Mouse (Mus musculus) erythroid progenitor cell, adult 5-6 weeks (primary cell): ENCODE data around the gene Lrrc61. TPM values are rescaled to one million over a fixed set of nuclear protein-coding genes. Genes with fewer than 3 reads are reported as not detected.

ENCODE experiments used
- total RNA-seq, 2 experiments: library from RNA; stranded (forward) in 1 of 2; stranded (reverse) in 1 of 2; fragments of 150-400 nt in 1 of 2; fragments of 186-747, 209-891 nt in 1 of 2; gene quantifications; 2 replicates each; pipeline versions ENCODE4 v1.2.3 to v1.2.4; 2015 to 2017; ENCODE audit warnings: low replicate concordance in 2 of 2

The Lrrc61 gene
- total RNA-seq, 2 experiments from 2014 or later, result 1.1 to 2.1 TPM

Other genes with a start within 250 kb of the Lrrc61 start
- gene Krba1, start 159.2 kb upstream of the Lrrc61 start, total RNA-seq (2015; ENCODE audit: low replicate concordance), result 1.3 TPM in 1 of 2 replicates, not detected in the other
- gene Krba1, start 159.2 kb upstream of the Lrrc61 start, total RNA-seq (2017; ENCODE audit: low replicate concordance), result 1.7 and 2.2 TPM in 2 replicates
- gene Zfp467, start 109.0 kb upstream of the Lrrc61 start, total RNA-seq (2015; ENCODE audit: low replicate concordance), result 1.3 TPM in 1 of 2 replicates, not detected in the other
- 5.0 TPM in 1 of 2 replicates, not detected in the other for gene Zfp467, start 109.0 kb upstream of the Lrrc61 start, total RNA-seq (2017; ENCODE audit: low replicate concordance)
- not detected in 2 replicates for gene Sspo, start 106.6 kb upstream of the Lrrc61 start, total RNA-seq (2015; ENCODE audit: low replicate concordance)
- gene Sspo, start 106.6 kb upstream of the Lrrc61 start, total RNA-seq (2017; ENCODE audit: low replicate concordance), result not detected in 2 replicates
- gene Atp6v0e2, start 17.2 kb upstream of the Lrrc61 start, total RNA-seq (2015; ENCODE audit: low replicate concordance), result not detected in 2 replicates
- gene Atp6v0e2, start 17.2 kb upstream of the Lrrc61 start, total RNA-seq (2017; ENCODE audit: low replicate concordance), result not detected in 2 replicates
- gene Rarres2, start 18.0 kb downstream of the Lrrc61 start, total RNA-seq (2015; ENCODE audit: low replicate concordance), result not detected in 2 replicates
- gene Rarres2, start 18.0 kb downstream of the Lrrc61 start, total RNA-seq (2017; ENCODE audit: low replicate concordance), result 3.6 TPM in 1 of 2 replicates, not detected in the other
- gene Gm45021, start 34.8 kb downstream of the Lrrc61 start, total RNA-seq (2015; ENCODE audit: low replicate concordance), result not detected in 2 replicates
- gene Gm45021, start 34.8 kb downstream of the Lrrc61 start, total RNA-seq (2017; ENCODE audit: low replicate concordance), result not detected in 2 replicates
- not detected in 2 replicates for gene Repin1, start 39.1 kb downstream of the Lrrc61 start, total RNA-seq (2015; ENCODE audit: low replicate concordance)
- gene Repin1, start 39.1 kb downstream of the Lrrc61 start, total RNA-seq (2017; ENCODE audit: low replicate concordance), result 0.77 and 1.7 TPM in 2 replicates
- gene Gm44965, start 39.1 kb downstream of the Lrrc61 start, total RNA-seq (2015; ENCODE audit: low replicate concordance), result not detected in 2 replicates
- not detected in 2 replicates for gene Gm44965, start 39.1 kb downstream of the Lrrc61 start, total RNA-seq (2017; ENCODE audit: low replicate concordance)
- gene Zfp775, start 47.3 kb downstream of the Lrrc61 start, total RNA-seq (2015; ENCODE audit: low replicate concordance), result not detected in 2 replicates
- 0.15 TPM in 1 of 2 replicates, not detected in the other for gene Zfp775, start 47.3 kb downstream of the Lrrc61 start, total RNA-seq (2017; ENCODE audit: low replicate concordance)
- gene AI854703, start 72.0 kb downstream of the Lrrc61 start, total RNA-seq (2015; ENCODE audit: low replicate concordance), result not detected in 2 replicates
- gene AI854703, start 72.0 kb downstream of the Lrrc61 start, total RNA-seq (2017; ENCODE audit: low replicate concordance), result not detected in 2 replicates
- 1.8 and 7.5 TPM in 2 replicates for gene Gimap8, start 92.4 kb downstream of the Lrrc61 start, total RNA-seq (2015; ENCODE audit: low replicate concordance)
- gene Gimap8, start 92.4 kb downstream of the Lrrc61 start, total RNA-seq (2017; ENCODE audit: low replicate concordance), result 1.8 and 6.7 TPM in 2 replicates
- 5.4 and 14.4 TPM in 2 replicates for gene Gimap9, start 121.3 kb downstream of the Lrrc61 start, total RNA-seq (2015; ENCODE audit: low replicate concordance)
- 5.7 and 9.0 TPM in 2 replicates for gene Gimap9, start 121.3 kb downstream of the Lrrc61 start, total RNA-seq (2017; ENCODE audit: low replicate concordance)
- gene Gimap4, start 129.8 kb downstream of the Lrrc61 start, total RNA-seq (2015; ENCODE audit: low replicate concordance), result 13.7 and 46.5 TPM in 2 replicates
- 26.5 and 34.1 TPM in 2 replicates for gene Gimap4, start 129.8 kb downstream of the Lrrc61 start, total RNA-seq (2017; ENCODE audit: low replicate concordance)
- 11.2 and 30.2 TPM in 2 replicates for gene Gimap6, start 153.4 kb downstream of the Lrrc61 start, total RNA-seq (2015; ENCODE audit: low replicate concordance)
- 17.7 and 25.0 TPM in 2 replicates for gene Gimap6, start 153.4 kb downstream of the Lrrc61 start, total RNA-seq (2017; ENCODE audit: low replicate concordance)
- gene Gm28053, start 163.8 kb downstream of the Lrrc61 start, total RNA-seq (2015; ENCODE audit: low replicate concordance), result not detected in 2 replicates
- 1.9 and 23.4 TPM in 2 replicates for gene Gm28053, start 163.8 kb downstream of the Lrrc61 start, total RNA-seq (2017; ENCODE audit: low replicate concordance)
- gene Gimap7, start 163.8 kb downstream of the Lrrc61 start, total RNA-seq (2015; ENCODE audit: low replicate concordance), result 6.1 and 10.5 TPM in 2 replicates
- 4.0 TPM in 1 of 2 replicates, not detected in the other for gene Gimap7, start 163.8 kb downstream of the Lrrc61 start, total RNA-seq (2017; ENCODE audit: low replicate concordance)
- 4.3 and 7.1 TPM in 2 replicates for gene Gimap1, start 184.3 kb downstream of the Lrrc61 start, total RNA-seq (2015; ENCODE audit: low replicate concordance)
- 3.6 and 4.3 TPM in 2 replicates for gene Gimap1, start 184.3 kb downstream of the Lrrc61 start, total RNA-seq (2017; ENCODE audit: low replicate concordance)
- gene Gimap5, start 191.4 kb downstream of the Lrrc61 start, total RNA-seq (2015; ENCODE audit: low replicate concordance), result 8.0 and 23.4 TPM in 2 replicates
- gene Gimap5, start 191.4 kb downstream of the Lrrc61 start, total RNA-seq (2017; ENCODE audit: low replicate concordance), result 2.8 and 4.2 TPM in 2 replicates
- gene Gimap3, start 216.1 kb downstream of the Lrrc61 start, total RNA-seq (2015; ENCODE audit: low replicate concordance), result 8.8 and 14.1 TPM in 2 replicates
- 4.4 and 7.1 TPM in 2 replicates for gene Gimap3, start 216.1 kb downstream of the Lrrc61 start, total RNA-seq (2017; ENCODE audit: low replicate concordance)